Mouse (Mus musculus): ENCODE results near the gene Trhr2.

The Trhr2 gene

DNA sequence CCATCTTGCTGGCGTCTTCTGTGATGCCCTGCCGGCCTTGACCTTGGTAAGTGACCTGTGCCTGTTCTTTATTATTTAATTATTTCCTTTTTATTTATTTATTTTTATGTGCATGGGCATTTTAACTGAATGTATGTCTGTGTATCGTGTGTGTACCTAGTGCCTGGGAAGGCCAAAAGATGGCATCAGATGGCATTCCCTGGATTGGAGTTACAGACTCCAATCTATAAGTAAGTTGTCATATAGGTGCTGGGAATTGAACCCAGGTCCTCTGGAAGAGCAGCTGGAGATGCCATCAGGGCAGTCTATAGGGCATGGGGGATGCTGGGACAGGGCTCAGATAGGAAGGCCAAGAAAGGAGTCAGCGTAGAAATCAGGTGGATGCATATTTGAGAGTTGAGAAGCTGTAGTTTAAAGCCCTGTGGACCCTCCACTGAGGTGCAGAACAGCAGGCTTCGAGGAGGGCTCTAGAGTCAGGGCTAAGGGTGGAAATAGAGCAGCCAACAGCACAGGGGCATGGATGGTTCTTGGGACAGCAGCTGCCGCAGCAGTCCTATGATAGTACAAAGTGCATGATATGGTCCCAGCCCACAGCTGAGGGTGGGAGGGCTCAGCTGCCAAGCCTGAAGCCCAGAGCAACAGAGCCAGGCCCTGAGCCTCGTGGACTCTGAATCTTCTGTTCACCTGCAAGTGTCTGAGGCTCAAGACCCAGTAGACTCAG is at the start of gene Trhr2:
Gene Trhr2 (minus strand): TSS at position 51 of the 721 bp plus-strand sequence.
- DNase-seq = no peak

DNA sequence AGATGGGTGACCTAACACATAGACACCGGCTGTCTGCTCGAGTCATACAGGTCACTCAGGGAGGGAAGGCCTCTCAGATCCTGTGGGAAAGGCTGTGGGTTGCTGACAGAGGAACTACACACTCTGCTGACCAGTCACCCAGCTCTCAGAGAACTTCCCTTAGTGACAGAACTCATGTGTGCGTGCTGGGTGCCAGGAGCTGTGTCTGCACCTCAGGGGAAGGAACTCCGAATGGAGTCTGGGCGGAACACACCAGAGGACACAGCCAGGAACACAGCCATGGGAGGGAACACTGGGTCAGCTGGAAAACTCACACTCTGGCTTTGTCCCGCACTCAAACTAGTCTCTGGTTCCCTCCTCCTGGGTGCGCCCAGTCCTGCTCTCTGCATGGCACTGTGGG is 47.1 kb upstream of the Trhr2 start:
- DNase-seq = no peak

DNA sequence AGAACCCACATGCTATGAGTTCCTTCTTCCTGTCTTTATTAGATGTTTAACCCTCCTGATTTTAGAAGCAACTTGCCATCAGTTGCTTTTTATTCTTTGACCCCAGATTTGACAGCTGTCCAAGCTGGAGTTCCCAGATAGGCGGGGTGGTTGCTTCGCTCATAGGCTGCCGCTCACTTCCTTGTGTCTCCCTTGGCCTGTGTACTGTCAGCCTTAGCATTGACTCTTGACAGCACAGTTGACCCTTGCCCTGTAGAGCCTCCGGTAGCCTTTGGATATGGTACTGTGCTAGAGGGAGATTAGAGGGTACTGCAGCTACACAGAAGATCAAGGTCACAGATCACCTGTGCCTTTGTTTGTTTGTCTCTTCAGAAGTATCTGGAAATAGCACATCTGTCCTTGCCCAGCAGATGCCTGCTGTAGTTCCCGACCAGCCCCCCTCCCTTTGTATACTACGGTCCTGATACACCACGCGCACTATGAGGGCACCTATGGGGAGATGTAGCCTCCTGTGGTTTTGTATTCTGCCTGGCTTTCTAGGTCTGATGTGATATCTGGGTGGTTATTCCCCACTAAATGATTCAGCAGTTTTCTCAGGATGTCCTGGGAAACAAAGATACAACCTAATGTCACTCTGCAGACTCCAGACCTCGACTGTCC is 44.7 kb upstream of the Trhr2 start:
- DNase-seq = no peak

DNA sequence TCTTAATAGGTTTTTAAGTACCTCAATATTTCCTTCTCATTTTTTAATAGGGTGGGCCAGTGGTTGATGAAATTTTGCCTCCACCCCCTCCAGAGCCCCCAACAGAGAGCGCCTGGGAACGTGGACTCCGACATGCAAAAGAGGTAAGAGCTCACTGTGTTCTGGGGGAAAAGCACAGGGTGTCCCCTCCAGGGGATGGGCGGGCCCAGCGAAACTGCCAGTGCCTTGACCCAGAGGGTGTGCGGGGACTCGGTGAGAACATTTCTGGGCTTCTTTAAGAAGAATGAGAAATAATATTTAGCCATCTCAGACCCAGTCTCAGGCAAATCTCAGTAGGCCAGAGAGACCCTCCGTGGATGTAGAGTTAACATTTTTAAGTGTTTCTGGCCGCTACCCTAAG is 37.6 kb upstream of the Trhr2 start:
- no peak for DNase-seq

DNA sequence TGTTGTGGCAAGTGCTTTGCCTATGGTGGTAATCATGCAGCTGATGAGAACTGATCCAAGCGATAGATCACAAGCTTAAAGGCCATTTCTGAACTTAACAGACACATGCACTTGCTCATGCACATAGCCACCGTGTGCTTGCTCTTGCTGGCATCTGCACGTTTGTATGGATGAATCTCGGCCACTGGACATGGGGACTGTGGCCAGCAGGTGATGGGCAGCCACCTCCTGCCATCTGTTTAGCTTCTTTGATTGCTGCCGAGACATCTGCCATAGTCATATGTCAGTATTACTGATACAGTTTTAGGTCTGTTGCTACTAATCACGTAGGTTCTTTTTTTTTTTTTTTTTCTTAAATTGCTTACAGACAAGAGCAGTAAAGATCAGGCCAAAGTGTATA is 34.7 kb upstream of the Trhr2 start:
- DNase-seq = no peak

DNA sequence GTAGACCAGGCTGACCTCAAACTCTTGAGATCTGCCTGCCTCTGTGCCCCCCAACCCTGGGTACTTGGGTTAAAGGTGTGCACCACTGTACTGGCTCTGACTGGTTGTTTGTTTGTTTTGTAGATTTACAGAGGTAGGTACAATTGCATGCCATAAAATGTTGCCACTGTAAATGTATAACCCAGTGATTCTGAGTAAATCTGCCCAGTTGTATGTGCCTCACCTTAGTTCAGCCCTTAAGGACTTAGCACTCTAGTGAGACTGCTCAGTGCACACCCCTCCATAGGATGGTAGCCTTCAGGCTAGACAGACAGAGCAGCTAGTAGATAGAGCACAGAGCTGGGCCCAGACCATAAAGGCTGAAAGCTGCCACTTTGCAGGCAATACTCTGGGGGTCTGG is 33.2 kb upstream of the Trhr2 start:
- no peak for DNase-seq

DNA sequence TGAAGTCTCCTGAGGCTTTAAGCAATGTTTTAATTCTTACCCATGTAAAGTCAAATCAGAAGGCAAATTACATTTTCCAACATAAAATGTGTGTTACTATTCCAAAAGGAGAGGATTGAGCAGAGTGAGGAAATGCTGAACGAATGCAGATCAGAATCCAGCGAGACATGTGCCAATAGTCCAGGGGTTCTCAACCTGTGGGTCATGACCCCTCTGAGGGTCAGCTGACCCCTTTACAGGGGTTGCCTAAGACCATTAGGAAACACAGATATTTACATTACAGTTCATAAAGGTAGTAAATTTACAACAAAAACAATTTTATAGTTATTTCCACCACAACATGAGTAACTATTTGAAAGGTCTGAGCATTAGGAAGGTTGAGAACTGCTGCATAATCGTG is 30.2 kb upstream of the Trhr2 start:
- no peak for DNase-seq

DNA sequence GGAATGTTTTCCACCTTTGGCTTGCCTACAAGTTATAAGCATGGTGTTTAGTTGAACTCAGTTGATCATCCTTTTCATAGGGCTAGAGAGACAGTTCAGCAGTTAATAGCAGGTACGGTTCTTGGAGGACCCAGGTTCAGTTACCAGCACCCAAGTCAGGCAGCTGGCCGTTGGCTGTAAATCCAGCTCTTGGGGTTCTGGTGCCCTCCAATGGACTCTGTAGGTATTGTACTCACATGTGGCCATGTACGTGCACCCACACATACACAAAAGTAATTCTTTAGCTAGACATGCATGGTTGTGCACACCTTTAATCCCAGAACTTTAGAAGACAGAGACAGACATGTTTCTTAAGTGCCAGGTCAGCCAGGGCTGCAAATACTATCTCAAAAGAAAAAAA is 28.8 kb upstream of the Trhr2 start:
- DNase-seq = no peak

DNA sequence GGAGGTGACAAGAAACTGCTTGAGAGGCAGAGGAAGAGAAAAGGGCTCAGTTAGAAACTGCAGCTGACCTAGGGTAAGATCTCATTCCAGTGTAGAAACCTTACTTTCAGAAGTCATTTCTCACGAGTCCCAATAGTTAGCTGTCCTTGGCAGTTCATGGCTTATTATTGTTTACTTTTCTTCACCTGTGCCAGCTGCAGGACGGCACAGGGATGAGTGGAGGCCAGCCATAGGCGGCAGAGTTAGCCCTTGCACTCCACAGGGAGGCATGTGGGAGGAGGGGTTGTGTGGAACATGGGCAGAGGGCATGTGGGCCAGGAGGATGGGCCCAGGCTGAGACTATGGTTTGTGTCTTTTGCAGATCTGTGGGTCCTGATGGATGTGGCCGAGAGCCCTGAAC is 22.5 kb upstream of the Trhr2 start:
- DNase-seq = no peak

DNA sequence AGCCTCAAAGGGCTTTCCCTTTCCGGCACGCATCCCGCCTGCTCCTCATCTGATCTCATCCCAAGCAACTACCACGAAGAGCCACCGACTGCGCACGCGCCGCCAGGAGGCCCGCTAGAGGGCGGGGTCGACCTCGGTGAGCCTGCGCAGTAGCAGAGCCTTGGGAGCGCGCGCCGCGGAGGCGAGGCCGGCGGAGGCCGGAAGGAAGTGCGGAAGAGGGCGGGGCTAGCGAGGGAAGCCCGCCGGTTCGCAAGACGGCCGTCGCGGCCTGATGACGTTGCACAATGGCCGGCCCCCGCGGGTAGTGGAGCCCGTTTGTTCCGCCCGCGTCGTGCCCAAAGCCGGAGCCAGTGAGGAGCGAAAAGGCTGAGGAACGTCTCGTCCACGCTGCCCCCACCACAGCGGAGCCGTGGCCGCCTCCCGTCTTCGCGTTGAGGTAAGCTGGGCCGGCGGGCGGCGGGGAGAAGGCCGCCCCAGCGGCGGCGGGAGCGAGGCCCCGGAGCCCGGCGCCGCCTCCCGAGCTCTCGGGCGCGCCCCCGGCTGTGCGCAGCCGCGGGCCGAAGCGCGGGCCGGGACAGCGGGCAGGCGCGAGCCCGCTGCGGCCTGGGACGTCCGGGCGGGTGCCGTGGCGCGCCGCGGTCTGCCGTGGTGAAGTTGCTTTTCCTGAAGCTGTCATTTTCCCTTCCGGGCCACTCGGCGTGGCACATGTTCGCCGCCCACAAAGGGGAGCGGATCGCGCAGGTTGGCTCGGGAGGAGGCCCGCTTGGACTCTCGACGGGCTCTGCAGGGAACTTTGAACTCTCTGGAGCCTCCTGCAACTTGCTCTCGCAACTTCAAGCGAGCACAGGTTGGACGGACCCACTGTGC is 16.1 kb upstream of the Trhr2 start, which contains the start of gene Zc3h18:
Gene Zc3h18 (plus strand): TSS at position 245 of the 867 bp plus-strand sequence.
- peak; percentile 99 for DNase-seq

DNA sequence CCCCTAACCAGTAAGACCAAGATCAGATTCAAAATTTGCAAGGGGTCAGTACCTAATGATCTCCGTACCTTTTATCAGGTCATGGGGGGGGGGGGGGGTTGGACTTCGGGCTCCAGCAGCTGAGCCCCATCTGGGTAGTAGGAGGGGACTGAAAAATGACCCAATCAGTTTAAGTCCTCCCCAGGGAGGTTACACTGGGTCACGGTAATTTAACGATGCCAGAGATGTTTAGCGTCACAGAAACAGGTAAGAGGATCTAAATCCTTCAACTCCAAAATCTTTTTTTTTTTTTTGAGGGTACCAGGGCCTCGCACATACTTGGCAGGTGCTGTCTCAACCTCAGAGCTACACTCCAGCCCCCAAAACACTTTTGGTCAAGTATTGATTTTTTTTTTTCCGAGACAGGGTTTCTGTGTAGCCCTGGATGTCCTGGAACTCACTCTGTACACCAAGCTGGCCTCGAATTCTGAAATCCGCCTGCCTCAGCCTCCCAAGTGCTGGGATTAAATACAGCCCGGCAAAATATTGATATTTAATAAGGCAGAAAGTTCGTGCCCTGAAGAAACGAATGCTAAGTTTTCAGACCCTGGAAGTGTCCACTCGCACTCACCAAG is 15.3 kb upstream of the Trhr2 start:
- no peak for DNase-seq

DNA sequence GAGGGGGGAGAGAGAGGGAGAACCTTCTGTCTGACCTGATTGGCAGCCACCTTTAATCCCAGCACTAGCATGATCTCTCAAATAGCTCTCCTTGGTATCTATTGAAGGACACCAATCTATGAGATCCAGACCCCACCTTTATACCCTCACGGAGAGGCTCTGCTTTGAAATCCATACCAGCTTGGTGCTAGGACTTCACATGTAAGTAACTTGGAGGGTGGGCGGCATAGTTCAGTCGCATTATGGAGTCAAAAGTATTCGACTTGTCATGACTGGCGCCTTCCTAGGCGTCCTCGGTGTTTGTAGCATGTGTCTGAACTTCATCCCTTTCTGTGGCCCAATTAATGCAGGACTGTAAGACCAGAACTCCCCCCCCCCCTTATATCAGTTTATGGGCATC is 14.8 kb upstream of the Trhr2 start:
- no peak for DNase-seq

DNA sequence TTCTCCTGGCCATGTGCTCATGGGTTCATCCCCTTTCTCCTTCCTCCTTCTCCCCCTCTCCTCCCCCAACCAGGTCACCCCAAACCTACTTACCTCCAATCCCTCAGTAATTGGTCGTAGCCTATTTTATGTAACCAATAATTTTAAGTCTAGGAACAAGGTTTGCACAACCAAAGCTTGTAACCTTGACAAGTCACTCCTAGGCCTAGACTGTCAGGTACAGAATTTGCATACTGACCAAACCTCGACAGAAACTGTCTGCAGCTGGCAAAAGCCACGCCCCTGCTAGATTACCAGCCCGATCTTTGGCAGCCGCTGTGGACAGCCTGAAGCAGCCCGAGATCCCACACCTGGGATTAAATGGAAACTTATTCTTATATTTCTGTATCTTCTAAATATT is 11.2 kb upstream of the Trhr2 start:
- DNase-seq = no peak

DNA sequence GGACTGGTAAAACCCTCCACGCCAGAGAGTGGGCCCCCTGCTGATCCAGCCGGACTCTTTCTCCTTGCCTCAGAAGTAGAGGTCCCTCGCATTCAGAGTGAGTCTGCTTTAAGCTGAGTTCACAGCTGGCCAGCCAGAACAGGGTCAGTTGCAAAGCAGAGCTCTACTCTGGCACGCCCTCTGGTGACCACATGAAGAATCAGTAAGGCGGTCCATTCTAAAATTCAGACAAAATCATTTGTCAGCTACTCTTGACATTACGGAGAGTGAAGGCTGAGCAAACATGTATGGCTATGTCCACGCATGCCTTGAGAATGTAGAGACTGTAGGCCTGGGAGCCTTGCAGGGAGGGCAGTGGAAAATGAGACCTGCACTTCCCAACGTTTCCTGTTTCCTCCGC is 9.1 kb upstream of the Trhr2 start:
- peak; percentile 42 for DNase-seq

DNA sequence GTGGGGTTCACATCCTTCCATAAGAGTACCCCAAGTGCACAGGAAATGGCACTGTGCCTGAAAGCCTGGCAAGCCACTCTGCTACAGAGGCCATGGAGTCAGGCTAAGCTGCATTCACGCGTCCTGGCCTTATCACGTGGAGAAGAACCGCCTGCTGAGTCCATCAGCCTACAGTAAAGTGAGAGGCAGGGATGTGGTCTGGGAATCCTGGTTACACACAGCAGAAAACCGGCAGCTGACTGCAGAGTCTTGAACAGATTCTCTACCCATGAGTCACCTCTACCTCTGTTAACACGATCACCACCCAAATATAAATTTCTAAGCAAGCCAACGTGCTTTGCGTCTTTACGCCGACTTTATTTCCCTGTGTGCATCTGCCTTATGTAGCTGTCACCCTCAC is 7.9 kb upstream of the Trhr2 start:
- no peak for DNase-seq

DNA sequence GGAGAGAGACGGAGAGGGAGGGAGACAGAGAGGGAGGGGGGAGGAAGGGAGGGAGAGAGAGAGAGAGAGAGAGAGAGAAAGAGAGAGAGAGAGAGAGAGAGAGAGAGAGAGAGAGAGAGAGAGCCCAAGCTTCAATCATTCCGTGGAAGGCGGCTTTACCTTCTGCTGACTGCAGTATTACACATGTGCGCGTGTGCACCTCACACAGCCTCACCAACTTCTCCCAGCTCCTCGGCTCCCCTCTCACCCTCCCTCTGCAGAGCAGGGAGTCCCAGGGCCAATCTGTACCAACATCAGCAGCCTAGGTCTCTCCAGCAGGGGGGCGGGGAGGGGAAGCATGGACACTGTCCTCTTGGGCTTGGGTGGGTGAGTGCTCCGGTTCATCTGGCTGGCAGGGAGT is 2.4 kb upstream of the Trhr2 start:
- no peak for DNase-seq

DNA sequence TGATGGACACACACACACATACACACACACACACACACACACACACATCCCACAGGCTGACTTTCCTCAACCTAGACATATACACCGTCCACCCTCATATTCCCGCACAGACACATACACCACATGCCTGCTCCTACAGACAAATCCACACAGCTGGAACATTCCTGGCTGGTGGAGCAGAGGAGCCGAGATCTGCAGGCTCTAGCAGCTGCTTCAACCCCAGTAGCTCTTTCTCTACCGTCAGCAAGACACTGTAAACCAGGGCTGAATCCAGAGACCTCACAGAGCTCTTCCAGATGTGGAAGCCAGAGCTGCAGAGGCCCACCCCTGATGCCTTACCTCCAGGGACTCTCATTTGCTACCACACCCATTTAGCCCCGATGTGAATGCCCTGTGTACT is 1.7 kb upstream of the Trhr2 start:
- no peak for DNase-seq

DNA sequence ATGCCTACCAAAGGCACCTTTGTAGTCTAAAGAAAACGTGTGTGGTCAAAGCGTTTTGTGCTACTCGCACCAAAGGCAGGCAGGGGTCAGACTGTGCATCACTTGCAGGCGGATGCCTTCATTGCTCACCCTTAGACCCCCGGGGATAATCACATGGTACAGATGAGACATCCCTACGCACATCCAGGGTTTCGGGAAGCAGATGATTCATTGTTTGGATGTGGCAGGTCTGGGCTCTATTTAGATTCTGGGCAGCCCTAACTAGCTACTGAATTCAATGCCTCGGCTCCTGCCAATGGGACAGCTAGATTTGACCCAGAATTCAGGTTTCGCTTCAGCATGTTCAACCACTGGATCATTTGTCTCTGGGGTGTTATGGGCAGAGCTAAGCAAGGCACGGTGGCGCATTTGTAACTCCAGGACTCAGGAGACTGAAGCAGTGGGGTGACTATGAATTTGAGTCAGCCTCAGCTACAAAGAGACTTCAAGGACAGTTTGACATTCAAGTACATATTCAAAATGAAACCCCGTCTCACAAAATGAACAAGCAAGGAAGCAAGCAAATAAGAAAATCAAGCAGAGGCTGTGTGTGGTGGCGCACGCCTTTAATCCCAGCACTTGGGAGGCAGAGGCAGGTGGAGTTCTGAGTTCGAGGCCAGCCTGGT is 1.3 kb downstream of the Trhr2 start:
- no peak for DNase-seq

DNA sequence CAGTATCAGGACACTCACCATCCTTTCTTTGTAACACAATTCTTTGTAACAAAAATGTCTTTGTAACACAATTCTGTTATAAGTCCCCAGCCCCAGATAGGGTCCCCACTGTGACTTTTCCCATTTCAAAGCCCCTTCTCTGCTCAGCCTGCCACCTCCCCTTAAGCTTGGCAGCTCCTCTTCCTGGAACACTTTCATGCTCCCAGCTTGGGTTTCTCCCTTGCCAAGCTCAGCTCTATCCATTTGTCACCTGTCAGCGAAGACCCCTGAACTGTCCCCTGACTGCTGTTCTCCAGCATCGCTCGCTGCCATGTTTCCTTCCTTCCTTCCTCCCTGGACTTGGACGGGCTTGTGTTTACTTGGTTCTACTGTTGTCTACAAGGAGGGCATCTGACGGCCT is 2.9 kb downstream of the Trhr2 start:
- no peak for DNase-seq

DNA sequence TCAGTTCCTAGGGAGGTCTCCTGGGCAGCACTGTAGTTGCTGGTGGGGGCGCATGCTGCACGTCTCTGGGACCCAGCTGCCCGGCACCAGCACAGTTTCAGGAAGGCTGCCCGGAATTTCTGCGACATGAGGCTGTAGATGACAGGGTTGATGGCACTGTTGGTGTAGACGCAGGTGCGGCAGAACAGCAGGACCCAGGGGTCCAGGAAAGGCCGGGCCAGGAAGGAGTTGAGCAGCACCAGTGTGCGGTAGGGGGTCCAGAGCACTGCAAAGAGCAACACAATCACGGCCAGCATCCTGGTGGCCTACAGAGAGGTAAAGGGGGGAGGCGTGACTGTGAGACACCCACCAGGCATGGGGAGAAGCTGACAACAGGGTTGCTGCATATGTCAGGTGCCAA is 3.3 kb downstream of the Trhr2 start:
- no peak for DNase-seq

DNA sequence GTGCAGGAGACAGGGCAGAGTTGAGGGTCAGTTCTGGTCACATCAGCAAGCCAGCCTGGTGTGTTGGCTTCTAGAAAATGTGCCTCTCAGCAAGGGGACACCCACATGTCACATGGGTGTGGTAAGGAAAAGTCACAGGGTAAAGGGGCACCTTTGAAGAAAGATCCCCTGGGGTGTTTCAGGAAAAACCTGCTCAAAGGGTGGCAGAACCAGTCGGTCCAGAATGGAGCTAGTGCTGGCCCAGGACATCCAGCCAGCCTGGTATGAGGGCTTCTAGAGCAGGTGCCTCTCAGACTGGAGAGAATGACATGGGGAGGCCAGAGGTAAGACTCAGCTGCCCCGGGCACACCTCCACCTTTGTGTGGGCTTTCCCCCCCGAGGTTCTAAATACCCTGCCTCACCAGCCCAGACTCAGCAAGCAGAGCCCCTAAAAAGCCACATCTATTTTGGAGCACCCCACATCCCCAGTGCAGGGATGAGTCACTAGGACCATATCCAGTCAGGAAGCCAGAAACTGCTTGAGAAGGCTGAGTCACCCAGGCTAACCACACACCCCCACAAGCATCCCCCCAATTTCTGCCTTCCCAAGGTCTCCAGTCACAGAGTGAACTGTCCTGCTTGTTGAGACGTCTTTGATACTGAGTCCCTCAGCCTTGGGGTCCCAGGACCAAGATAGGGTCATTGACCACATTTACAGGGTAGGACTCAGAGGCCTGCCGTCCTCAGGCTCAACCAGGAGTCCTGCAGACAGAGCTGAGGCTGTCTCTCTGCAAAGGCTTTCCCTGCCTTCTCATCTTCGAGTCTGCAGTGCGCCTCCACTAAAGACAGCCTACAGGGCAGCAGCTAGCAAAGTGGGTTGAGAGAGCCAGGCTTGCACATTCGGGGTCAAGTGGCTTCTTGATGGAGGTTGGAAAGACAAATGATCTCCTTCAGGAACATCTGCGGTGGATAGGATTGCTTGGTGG is 4.6 kb downstream of the Trhr2 start:
- peak; percentile 69 for DNase-seq

DNA sequence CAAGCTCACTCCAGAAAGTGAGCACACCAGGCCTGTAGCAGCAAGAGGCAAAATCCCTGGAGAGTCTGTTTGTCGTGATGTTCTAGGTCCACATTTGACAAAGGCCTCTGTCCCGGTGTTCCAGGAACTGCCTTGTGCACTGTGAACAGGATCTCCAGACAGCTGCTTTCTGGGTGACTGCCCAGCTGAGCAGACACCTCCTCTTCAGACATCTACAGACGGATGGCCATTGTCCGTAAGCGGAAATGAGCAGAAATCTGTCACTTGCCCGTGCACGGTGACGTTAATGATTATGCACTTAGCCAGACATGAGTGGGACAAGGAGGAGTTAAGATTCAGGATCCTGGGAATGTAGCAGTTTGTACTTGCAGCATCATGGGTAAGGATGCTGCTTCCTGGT is 6.4 kb downstream of the Trhr2 start:
- DNase-seq = no peak

All from layer of hippocampus, adult 9-11 months (tissue).